Mouse (Mus musculus) megakaryocyte, adult 5-6 weeks (primary cell): ENCODE results near the gene Sec31b. TPM values are rescaled to one million over a fixed set of nuclear protein-coding genes. Genes with fewer than 3 reads are reported as not detected.
A peak's percentile ranks its signal among the peaks of the same experiment; 100 is the strongest.

Experiments
- ATAC-seq: 2 replicates; pipeline ENCODE4 v1.8.0; 2016; ENCODE audit warnings: mild to moderate bottlenecking, inconsistent platforms; ENCODE audit not compliant: poor library complexity, severe bottlenecking
- total RNA-seq, 2 experiments: library from RNA; stranded (forward) in 1 of 2; stranded (reverse) in 1 of 2; fragments of 153-499, 151-499 nt in 1 of 2; fragments of 221-1000, 200-1000 nt in 1 of 2; gene quantifications; 2 replicates each; pipeline versions ENCODE4 v1.2.3 to v1.2.4; 2015 to 2017

Gene Sec31b
- total RNA-seq, 2 experiments from 2014 or later: 0.51 to 0.92 TPM

- ATAC-seq: no peak
These were observed 52.5 kb downstream of the Sec31b start, which contains the start of gene Wnt8b for GRCm38 (mm10) chr19:44493128-44493527. Gene Wnt8b (plus strand): TSS chr19:44493472.

- ATAC-seq: peak; percentile 90
These were observed 58.4 kb downstream of the Sec31b start for GRCm38 (mm10) chr19:44487266-44487665.

- ATAC-seq: no peak
These were observed 69.1 kb downstream of the Sec31b start for GRCm38 (mm10) chr19:44476541-44476940.

GRCm38 (mm10) chr19:44475268-44475667 is 70.4 kb downstream of the Sec31b start:
- no peak for ATAC-seq

- ATAC-seq: peak; percentile 81
These were observed 71.5 kb downstream of the Sec31b start for GRCm38 (mm10) chr19:44474158-44474557.

Other genes starting within 250 kb of the Sec31b start
- gene Scd4, start 212.8 kb downstream of the Sec31b start, total RNA-seq (2015): 0.40 TPM in 1 of 2 replicates, not detected in the other
- 0.12 TPM in 1 of 2 replicates, not detected in the other for gene Scd4, start 212.8 kb downstream of the Sec31b start, total RNA-seq (2017)
- gene Scd1, start 138.0 kb downstream of the Sec31b start, total RNA-seq (2015): 0.54 and 0.64 TPM in 2 replicates
- 0.18 and 0.98 TPM in 2 replicates for gene Scd1, start 138.0 kb downstream of the Sec31b start, total RNA-seq (2017)
- not detected in 2 replicates for gene Wnt8b, start 52.4 kb downstream of the Sec31b start, total RNA-seq (2015)
- 0.07 TPM in 1 of 2 replicates, not detected in the other for gene Wnt8b, start 52.4 kb downstream of the Sec31b start, total RNA-seq (2017)
- not detected in 2 replicates for gene Gm20538, start 7.0 kb upstream of the Sec31b start, total RNA-seq (2015)
- gene Gm20538, start 7.0 kb upstream of the Sec31b start, total RNA-seq (2017): not detected in 2 replicates
- gene Ndufb8, start 9.6 kb upstream of the Sec31b start, total RNA-seq (2015): 305 and 327 TPM in 2 replicates
- gene Ndufb8, start 9.6 kb upstream of the Sec31b start, total RNA-seq (2017): 205 and 223 TPM in 2 replicates
- 3.8 and 4.9 TPM in 2 replicates for gene Hif1an, start 17.0 kb upstream of the Sec31b start, total RNA-seq (2015)
- 6.5 and 6.6 TPM in 2 replicates for gene Hif1an, start 17.0 kb upstream of the Sec31b start, total RNA-seq (2017)
- not detected in 2 replicates for gene Pax2, start 210.2 kb upstream of the Sec31b start, total RNA-seq (2015)
- gene Pax2, start 210.2 kb upstream of the Sec31b start, total RNA-seq (2017): not detected in 2 replicates